Mouse (Mus musculus): Measurements from ENCODE around the gene Krt14. TPM values are rescaled to one million over a fixed set of nuclear protein-coding genes. Genes with fewer than 3 reads are reported as not detected.

The Krt14 gene
- not detected in 2 replicates for total RNA-seq (2023)

GRCm38 (mm10) chr11:100207498-100207897 is at the start of gene Krt14:
TSS of gene Krt14 (minus strand) at chr11:100207548.

DNA sequence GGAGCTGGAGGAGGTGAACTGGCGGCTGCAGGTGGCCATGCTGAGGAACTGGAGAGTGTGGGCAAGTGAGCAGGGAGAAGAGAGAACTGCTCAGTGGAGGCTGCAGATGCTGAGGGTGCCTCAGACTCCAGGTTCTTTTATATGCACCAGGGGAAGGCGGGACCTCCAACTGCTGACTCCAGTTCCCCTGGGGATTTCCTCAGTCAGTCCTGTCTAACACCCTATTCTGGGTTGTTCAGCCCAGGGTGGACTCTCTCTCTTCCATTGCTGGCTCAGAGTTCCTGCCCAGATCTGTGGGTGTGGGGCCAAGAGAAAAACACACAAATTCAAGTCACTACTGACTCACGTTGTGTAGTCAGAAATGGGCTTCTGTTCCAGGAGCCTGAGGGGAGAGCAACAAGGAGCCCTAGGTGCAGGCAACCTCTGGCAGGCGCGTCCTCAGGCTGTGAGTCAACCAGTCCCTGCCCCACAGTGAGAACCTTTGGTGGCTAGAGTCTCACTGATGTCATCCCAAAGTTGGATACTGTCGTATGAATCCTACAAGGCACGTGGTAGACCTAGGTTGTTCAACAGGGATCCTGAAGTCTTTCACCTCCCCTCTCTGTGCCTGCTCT is 41.6 kb upstream of the Krt14 start, which contains the start of gene Krt16:
Krt16 (minus strand) TSS at position 51 of the 614 bp plus-strand sequence.

DNA sequence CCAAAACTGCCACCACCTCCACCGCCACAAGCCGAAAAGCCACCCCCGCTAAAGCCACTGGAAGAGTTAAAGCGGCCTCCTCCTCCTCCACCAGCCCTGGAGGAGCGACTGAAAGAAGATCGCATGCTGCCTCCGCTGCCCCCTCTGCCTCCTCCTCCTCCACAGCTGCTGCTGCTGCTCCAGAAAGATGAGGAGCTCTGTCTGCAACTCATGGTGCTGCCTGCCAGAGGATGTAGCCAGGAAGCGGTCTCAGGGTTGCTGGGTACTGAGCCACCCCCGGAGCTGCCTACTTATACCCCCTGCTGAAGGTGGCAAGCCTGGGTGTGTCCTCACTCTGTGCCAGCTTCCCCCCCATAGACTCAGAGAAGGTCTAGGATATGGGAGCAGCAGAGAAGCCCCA is 14.4 kb downstream of the Krt14 start, which contains the start of gene Krt9:
Krt9 (minus strand) TSS at position 255 of the 400 bp plus-strand sequence.

Other genes with a start within 250 kb of the Krt14 start
- not detected in 2 replicates for gene Krtap29-1, start 228.5 kb downstream of the Krt14 start, total RNA-seq (2023)
- gene Krtap16-1, start 221.0 kb downstream of the Krt14 start, total RNA-seq (2023) = not detected in 2 replicates
- gene Krtap17-1, start 213.6 kb downstream of the Krt14 start, total RNA-seq (2023) = not detected in 2 replicates
- gene Krt33a, start 191.3 kb downstream of the Krt14 start, total RNA-seq (2023) = not detected in 2 replicates
- not detected in 2 replicates for gene Krt33b, start 177.7 kb downstream of the Krt14 start, total RNA-seq (2023)
- not detected in 2 replicates for gene Krt34, start 166.0 kb downstream of the Krt14 start, total RNA-seq (2023)
- gene Krt31, start 157.0 kb downstream of the Krt14 start, total RNA-seq (2023) = not detected in 2 replicates
- gene Krt32, start 119.3 kb downstream of the Krt14 start, total RNA-seq (2023) = not detected in 2 replicates
- not detected in 2 replicates for gene Krt35, start 111.3 kb downstream of the Krt14 start, total RNA-seq (2023)
- gene Krt36, start 101.9 kb downstream of the Krt14 start, total RNA-seq (2023) = not detected in 2 replicates
- gene Krt13, start 86.0 kb downstream of the Krt14 start, total RNA-seq (2023) = not detected in 2 replicates
- not detected in 2 replicates for gene Krt15, start 71.6 kb downstream of the Krt14 start, total RNA-seq (2023)
- not detected in 2 replicates for gene Krt19, start 58.9 kb downstream of the Krt14 start, total RNA-seq (2023)
- not detected in 2 replicates for gene Krt9, start 14.3 kb downstream of the Krt14 start, total RNA-seq (2023)
- gene Krt16, start 41.4 kb upstream of the Krt14 start, total RNA-seq (2023) = not detected in 2 replicates
- not detected in 2 replicates for gene Krt17, start 53.5 kb upstream of the Krt14 start, total RNA-seq (2023)
- gene Krt42, start 62.3 kb upstream of the Krt14 start, total RNA-seq (2023) = not detected in 2 replicates
- 1,814 and 1,969 TPM in 2 replicates for gene Eif1, start 112.3 kb upstream of the Krt14 start, total RNA-seq (2023)
- gene Gast, start 126.9 kb upstream of the Krt14 start, total RNA-seq (2023) = not detected in 2 replicates
- 0.22 and 0.34 TPM in 2 replicates for gene Hap1, start 148.6 kb upstream of the Krt14 start, total RNA-seq (2023)
- 15.8 and 23.9 TPM in 2 replicates for gene Jup, start 190.2 kb upstream of the Krt14 start, total RNA-seq (2023)
- 0.22 and 0.23 TPM in 2 replicates for gene P3h4, start 207.3 kb upstream of the Krt14 start, total RNA-seq (2023)
- gene Fkbp10, start 208.1 kb upstream of the Krt14 start, total RNA-seq (2023) = 0.51 and 0.68 TPM in 2 replicates
- gene Nt5c3b, start 234.3 kb upstream of the Krt14 start, total RNA-seq (2023) = 4.1 and 4.5 TPM in 2 replicates
- not detected in 2 replicates for gene Klhl10, start 234.4 kb upstream of the Krt14 start, total RNA-seq (2023)

Data from neutrophil, adult 65 days (primary cell).